Mouse (Mus musculus) retina, postnatal 7 days (tissue): ENCODE measurements around the gene Grin2c.

Experiments
- DNase-seq: peaks from one replicate; pipeline ENCODE4 v3.0.0-alpha.2; 2012; ENCODE audit warnings: low read depth, low spot score

Gene Grin2c

DNA sequence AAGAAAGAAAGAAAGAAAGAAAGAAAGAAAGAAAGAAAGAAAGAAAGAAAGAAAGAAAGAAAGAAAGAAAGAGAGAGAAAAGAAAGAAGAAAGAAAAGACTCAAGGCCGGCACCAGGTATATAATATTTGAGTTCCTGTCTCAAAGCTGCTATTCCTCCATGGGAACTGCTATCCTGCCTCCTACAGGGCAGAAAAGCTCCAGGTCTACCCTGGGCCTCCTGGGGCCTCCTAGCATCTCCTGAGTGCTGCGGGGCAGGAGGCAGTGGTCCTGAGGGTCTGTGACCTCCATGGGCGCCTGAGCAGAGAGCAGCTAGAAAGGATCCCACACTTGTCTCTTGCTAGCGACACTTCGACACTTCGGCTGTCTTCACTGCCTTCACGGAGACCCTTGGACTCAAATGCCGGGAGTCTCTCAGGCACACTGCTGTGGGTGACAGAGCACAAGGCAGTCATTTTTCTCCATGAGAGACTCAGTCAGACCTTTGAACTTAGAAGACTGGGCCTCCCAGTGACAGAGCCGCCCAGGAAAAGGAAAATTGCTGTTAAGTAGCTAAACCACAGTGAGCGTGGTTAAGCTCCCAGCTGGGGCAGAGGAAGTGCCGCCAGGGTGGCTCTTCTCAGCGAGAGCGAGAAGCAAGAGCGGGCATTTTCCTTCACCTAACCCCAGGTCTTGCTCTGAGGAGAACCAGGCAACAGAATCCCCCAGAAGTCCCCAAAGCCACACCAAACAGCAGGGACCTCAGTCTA lies 35.7 kb downstream of the Grin2c start:
- no peak for DNase-seq

- no peak for DNase-seq
Observed at GRCm38 (mm10) chr11:115229021-115229930, 37.8 kb downstream of the Grin2c start.

GRCm38 (mm10) chr11:115228430-115228829 lies 38.6 kb downstream of the Grin2c start:
- no peak for DNase-seq

GRCm38 (mm10) chr11:115227640-115228039 lies 39.4 kb downstream of the Grin2c start:
- DNase-seq, result no peak

DNA sequence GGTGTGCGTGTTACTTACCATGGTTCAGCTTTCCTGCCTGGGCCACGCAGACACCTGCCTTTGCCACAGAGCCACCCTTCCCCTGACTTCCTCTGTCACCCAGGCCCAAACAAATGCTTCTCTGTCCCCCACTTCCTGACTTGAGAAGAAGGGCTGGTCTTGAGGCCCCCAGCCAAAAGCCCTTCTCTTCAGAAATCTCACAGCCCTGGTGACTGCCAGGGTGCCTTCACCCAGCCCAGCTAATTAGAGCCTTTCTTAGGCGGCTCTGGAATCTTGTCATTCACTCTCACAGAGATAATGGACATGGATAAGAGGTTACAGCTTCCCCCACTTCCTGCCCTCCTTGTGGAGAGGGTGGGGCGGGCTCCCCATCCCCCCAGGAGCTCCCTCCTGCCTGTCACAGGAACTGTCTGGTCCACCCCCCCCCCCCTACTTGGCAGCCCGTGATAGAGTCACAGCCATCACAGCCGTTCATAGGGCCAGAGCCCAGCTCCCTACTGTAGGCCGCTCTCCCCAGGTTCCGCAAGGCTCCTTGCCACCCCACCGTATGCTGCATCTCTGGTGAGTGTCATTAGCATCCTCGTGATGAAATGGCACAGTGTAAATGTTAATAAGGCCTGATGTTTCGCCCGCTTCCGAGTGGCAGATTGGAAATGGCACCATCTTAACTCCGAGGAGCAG lies 40.1 kb downstream of the Grin2c start:
- DNase-seq, result no peak

GRCm38 (mm10) chr11:115225301-115225700 lies 41.7 kb downstream of the Grin2c start:
- DNase-seq, result no peak

DNA sequence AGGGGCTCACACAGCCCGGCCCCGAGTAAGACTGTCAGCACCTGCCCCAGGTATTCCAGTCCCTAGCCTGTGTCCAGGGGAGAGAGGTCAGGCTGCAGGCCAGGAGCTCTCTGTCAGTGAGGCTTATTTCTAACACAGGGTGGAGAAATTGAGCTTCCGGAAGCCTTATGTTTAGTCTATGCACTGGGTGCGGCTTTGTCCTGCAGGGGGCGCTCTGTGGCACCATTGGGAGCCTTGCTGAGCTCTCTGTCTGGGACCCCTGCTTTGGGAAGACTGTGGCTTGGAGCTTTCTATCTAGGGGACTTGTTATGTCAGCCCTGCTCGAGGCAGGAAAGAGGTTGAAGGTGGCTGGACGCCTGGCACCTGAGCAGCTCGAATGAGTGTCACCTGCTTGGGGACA lies 42.2 kb downstream of the Grin2c start:
- DNase-seq, result peak; percentile 58

- no peak for DNase-seq
Observed at GRCm38 (mm10) chr11:115223877-115224276, 43.2 kb downstream of the Grin2c start.

- no peak for DNase-seq
Observed at GRCm38 (mm10) chr11:115223451-115223850, 43.6 kb downstream of the Grin2c start.

DNA sequence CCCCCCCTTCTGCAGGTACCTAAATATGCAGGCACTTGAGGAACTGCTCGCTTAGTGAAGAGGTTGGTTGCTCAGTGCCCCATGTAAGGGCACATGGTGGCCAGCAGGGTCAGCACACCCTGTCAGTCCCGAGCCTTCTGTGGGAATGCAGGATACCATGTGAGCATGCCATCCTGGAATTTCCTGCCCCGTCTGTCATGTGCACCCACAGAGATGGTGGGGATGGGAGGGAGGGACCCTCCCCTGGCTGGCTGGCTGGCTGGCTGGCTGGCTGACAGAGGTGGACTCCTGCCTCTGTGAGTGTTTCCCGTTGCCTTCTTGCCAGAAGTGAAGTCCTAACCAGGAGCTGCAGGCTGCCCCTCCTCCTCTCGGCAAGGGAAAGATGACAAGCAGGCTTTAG lies 44.5 kb downstream of the Grin2c start:
- no peak for DNase-seq

DNA sequence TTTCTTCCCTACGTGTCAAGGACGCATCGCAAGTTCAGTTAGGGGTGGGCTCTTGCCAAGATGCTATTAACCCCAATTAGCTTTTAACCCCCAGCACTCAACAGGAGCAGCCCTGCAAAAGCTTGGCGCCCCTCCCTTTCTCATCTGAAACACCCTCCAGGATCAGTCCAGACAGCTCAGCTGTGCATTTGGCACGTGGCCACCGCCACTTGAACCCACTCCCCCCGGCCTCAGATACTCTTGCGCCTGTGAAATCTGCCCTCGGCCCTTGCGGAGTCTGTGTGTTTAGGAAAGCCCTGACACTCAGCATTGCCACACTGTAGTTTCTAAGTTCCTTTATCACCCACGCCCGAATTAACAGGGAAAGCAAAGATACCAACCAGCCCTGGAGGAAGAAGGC lies 45.0 kb downstream of the Grin2c start:
- no peak for DNase-seq

GRCm38 (mm10) chr11:115219685-115220084 lies 47.4 kb downstream of the Grin2c start:
- DNase-seq, result no peak

DNA sequence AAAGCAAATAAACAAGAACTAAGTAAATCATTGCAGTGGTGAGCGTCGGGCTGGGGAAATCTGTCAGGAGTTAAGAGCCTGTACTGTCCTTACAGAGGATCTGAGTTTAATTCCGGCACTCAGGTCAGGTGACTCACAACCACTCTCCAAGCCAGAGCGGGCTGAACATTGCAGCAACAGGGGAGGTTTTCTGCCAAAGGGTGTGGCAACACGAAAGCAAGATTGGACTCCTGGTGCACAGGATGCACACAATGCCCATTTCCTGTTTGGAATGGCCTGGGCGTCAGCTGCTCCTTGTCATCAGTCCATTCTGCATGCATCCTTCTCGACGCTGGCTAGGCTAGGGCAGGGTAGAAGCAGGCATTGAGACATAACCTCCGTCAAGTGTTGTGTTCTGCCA lies 47.8 kb downstream of the Grin2c start:
- no peak for DNase-seq

- DNase-seq, result no peak
Observed at GRCm38 (mm10) chr11:115217439-115218410, 49.3 kb downstream of the Grin2c start.

GRCm38 (mm10) chr11:115215123-115215522 lies 51.9 kb downstream of the Grin2c start:
- DNase-seq, result no peak

GRCm38 (mm10) chr11:115212116-115212515 lies 54.9 kb downstream of the Grin2c start:
- DNase-seq, result no peak

DNA sequence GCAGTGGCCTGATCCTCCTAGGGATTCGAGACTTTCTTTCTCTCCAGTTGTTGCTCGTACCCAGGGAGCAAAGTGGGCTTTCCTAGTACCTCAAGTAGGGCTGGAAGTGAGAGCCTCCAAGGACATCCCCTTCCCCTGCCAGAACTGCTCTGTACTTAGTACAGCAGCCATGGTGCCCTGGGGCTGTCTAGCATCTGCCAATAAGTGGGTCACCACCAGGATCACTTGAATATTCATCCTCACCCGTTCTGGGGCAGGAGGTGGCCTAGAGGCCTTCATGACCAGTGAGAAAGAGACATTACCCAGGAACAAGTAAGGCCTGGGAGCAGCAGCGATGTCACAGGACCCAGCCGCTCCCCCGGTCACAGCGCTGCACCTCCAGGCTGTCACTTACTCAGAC lies 57.1 kb downstream of the Grin2c start:
- DNase-seq, result no peak

- DNase-seq, result no peak
Observed at GRCm38 (mm10) chr11:115208776-115209732, 58.0 kb downstream of the Grin2c start.

DNA sequence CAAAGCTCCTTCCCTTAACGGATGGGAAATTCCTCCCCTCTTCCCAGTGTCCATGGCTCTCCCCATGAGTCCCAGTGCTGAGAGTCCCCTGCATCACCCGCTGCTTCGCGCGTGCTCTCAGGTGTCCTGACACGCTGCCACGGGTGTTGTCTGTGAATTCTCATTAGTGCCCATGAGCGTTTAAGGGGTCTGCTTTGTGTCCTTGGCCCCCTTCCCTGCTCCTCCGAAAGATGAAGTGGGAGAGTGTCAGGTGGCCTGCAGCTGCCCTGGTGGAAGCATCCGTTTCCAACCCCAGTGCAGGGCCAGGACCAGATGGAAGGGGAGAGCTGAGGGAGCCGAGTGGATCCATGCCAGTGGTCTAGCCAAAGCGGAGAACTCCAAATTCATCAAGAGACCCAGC lies 58.9 kb downstream of the Grin2c start:
- DNase-seq, result no peak

DNA sequence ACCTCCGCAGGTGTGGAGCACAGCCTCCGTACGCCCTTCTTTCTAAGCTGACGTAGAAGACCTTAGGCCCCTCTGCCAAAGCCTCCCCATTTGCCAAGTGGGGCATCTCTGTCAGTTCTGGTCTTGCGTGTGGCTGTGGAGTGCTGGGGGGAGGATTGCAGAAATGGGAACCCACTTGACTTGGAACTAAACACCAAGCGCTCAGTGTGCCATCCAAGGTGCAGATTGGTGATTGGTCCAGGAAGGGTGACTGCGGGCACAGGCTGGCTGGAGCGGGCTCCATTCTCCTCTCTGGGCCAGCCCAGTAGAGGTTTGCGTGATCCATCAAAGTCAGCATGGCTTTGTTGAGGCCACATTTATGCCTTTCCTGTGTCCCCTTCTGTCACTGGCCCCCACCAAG lies 64.3 kb downstream of the Grin2c start:
- no peak for DNase-seq
